Comparison of ENCODE assay signal across 10 mouse cellular contexts in genomic region chr13:120096241-120096937, GRCm38 (mm10). TPM values are rescaled to one million over a fixed set of nuclear protein-coding genes. Genes with fewer than 3 reads are reported as not detected.
DNase-seq lines count a peak whose midpoint lies in the region; ATAC-seq and TF ChIP-seq lines count a peak whose summit lies in the region.
"Not testable (repeated sequence)": the region's sequence is repeated elsewhere in the genome, so short reads cannot be mapped to it uniquely, and the experiment has no call there.
"Had no signal": no experiment of that assay in that cellular context is flagged by ENCODE, and none has a peak within 500 bp of the region (broad histone marks: within the 10 kb centered on the region; RNA-seq: fewer than 3 reads in every experiment).

No protein-coding gene starts in this region.

- ATAC-seq in forebrain, embryonic 11.5 days (replicated peaks; ENCODE audit: low FRiP score) = peak; percentile 81
- ATAC-seq in heart, postnatal 0 days (ENCODE audit: insufficient read depth, low read depth) = peak; percentile 73
- ATAC-seq in intestine, embryonic 16.5 days = peak; percentile 90
- ATAC-seq in megakaryocyte-erythroid progenitor cell, adult 5-6 weeks (replicated peaks; ENCODE audit: low FRiP score, low TSS enrichment, poor library complexity, severe bottlenecking) = peak; percentile 70
- ATAC-seq in neural tube, embryonic 15.5 days (ENCODE audit: low FRiP score) = not testable (repeated sequence)

- H3K4me3 ChIP-seq in brown adipose tissue, adult 24 weeks (ENCODE audit: insufficient read depth, low read depth, low read length) = peak overlapping the region; percentile 25
- not testable (repeated sequence) for H3K4me3 ChIP-seq in forebrain, embryonic 11.5 days (ENCODE audit: low read depth, low read length); neural tube, embryonic 15.5 days (replicated peaks)
- peak overlapping the region; percentile 36 for H3K4me3 ChIP-seq in heart, postnatal 0 days (ENCODE audit: low read depth, low read length)
- peak overlapping the region; percentile 24 for H3K4me3 ChIP-seq in intestine, embryonic 16.5 days (ENCODE audit: low read length)
- H3K4me3 ChIP-seq in liver, adult 2 months (ENCODE audit: insufficient read depth, low read depth, low read length) = peak overlapping the region; percentile 38; the same call in 1 of the 2 replicates

- H3K27ac ChIP-seq in brown adipose tissue, adult 24 weeks (replicated peaks; ENCODE audit: low read depth, low read length); forebrain, embryonic 11.5 days (ENCODE audit: low read depth, low read length); heart, postnatal 0 days (ENCODE audit: low read depth); intestine, embryonic 16.5 days (ENCODE audit: low read length); liver, adult 2 months (replicated peaks; ENCODE audit: insufficient read depth, low read depth, low read length); neural tube, embryonic 15.5 days (replicated peaks): not testable (repeated sequence)

- H3K36me3 ChIP-seq in forebrain, embryonic 11.5 days (ENCODE audit: control insufficient read depth, insufficient read depth, low read length); heart, postnatal 0 days (replicated peaks; ENCODE audit: control insufficient read depth, insufficient read depth, low read length); intestine, embryonic 16.5 days (ENCODE audit: control insufficient read depth, insufficient read depth, low read length); liver, adult 2 months (ENCODE audit: control insufficient read depth, insufficient read depth, low read length); neural tube, embryonic 15.5 days: not testable (repeated sequence)

- H3K4me1 ChIP-seq in brown adipose tissue, adult 24 weeks (ENCODE audit: control insufficient read depth, insufficient read depth, insufficient read length, low read length); forebrain, embryonic 11.5 days (replicated peaks; ENCODE audit: control insufficient read depth, insufficient read depth, low read length); heart, postnatal 0 days (ENCODE audit: control insufficient read depth, insufficient read depth); intestine, embryonic 16.5 days (ENCODE audit: control insufficient read depth, insufficient read depth, low read length); liver, adult 2 months (ENCODE audit: control insufficient read depth, insufficient read depth, low read length); neural tube, embryonic 15.5 days: not testable (repeated sequence)

- not testable (repeated sequence) for H3K9ac ChIP-seq in forebrain, embryonic 11.5 days (ENCODE audit: low read length); heart, postnatal 0 days (replicated peaks; ENCODE audit: low read depth, low read length); intestine, embryonic 16.5 days (ENCODE audit: low read depth, low read length); liver, adult 2 months (ENCODE audit: low read depth, low read length); neural tube, embryonic 15.5 days (replicated peaks)

- not testable (repeated sequence) for TF ChIP-seq CTCF in heart, postnatal 0 days (IDR thresholded peaks at IDR 0.05; ENCODE audit: low read depth); liver, adult 2 months (IDR thresholded peaks at IDR 0.05; ENCODE audit: low read depth, low read length)

- WGBS in forebrain, embryonic 11.5 days = under 1% methylated on average over 25 of the region's 38 CpGs
- under 1% methylated on average over 17 of the region's 38 CpGs for WGBS in heart, postnatal 0 days
- WGBS in intestine, embryonic 16.5 days = under 1% methylated on average over 23 of the region's 38 CpGs
- under 1% methylated on average over 24 of the region's 38 CpGs for WGBS in liver, adult 2 months
- WGBS in neural tube, embryonic 15.5 days = under 1% methylated on average over 26 of the region's 38 CpGs

- H3K27me3 ChIP-seq in forebrain, embryonic 11.5 days (ENCODE audit: control insufficient read depth, insufficient read depth, low read length); heart, postnatal 0 days (ENCODE audit: control insufficient read depth, insufficient read depth, low read length); intestine, embryonic 16.5 days (replicated peaks; ENCODE audit: control insufficient read depth, insufficient read depth, low read length); liver, adult 2 months (ENCODE audit: control insufficient read depth, insufficient read depth, low read length); neural tube, embryonic 15.5 days (replicated peaks): not testable (repeated sequence)

- not testable (repeated sequence) for H3K79me2 ChIP-seq in liver, adult 2 months (ENCODE audit: control insufficient read depth, insufficient read depth, low read length)

- H3K9me3 ChIP-seq in forebrain, embryonic 11.5 days (ENCODE audit: control insufficient read depth, low read length); heart, postnatal 0 days (replicated peaks; ENCODE audit: control insufficient read depth, low read length); intestine, embryonic 16.5 days (ENCODE audit: control insufficient read depth, low read length); neural tube, embryonic 15.5 days (replicated peaks): not testable (repeated sequence)

- TF ChIP-seq POLR2A in liver, adult 2 months (IDR thresholded peaks at IDR 0.05; ENCODE audit: extremely low read depth, insufficient read depth, low read length) = not testable (repeated sequence)

- peak; percentile 40 for DNase-seq in forebrain, embryonic 11.5 days (ENCODE audit: low spot score)
- DNase-seq in heart, postnatal 0 days (ENCODE audit: low spot score) = not testable (repeated sequence)
- peak; percentile 7 for DNase-seq in liver, adult 2 months (ENCODE audit: extremely low read depth, low read depth, low spot score)

- not testable (repeated sequence) for TF ChIP-seq EP300 in heart, postnatal 0 days (IDR thresholded peaks at IDR 0.05; ENCODE audit: low read depth)

- peak overlapping the region; percentile 24; the same call in 1 of the 2 replicates for H3K4me2 ChIP-seq in forebrain, embryonic 11.5 days (ENCODE audit: low read depth, low read length, severe bottlenecking)
- H3K4me2 ChIP-seq in heart, postnatal 0 days (ENCODE audit: low read depth, low read length) = peak overlapping the region; percentile 41; the same call in 1 of the 2 replicates
- H3K4me2 ChIP-seq in intestine, embryonic 16.5 days (ENCODE audit: low read depth, low read length) = peak overlapping the region; percentile 35
- H3K4me2 ChIP-seq in neural tube, embryonic 15.5 days = peak overlapping the region; percentile 34

RNA-seq across cellular contexts. Expression of gene Gm20767, which starts 43.7 kb away (rescaled TPM):
- polyA plus RNA-seq in brown adipose tissue, adult 24 weeks (2012; ENCODE audit: insufficient read depth, insufficient read length, missing spikeins) = not detected in 2 replicates
- not detected in 2 replicates for polyA plus RNA-seq in forebrain, embryonic 11.5 days (2014; fragmentation: Nextera tagmentation; extraction: Ambion mirVana)
- not detected in 2 replicates for total RNA-seq in heart, postnatal 0 days (2014; rRNA removed; ENCODE audit: low replicate concordance)
- polyA plus RNA-seq in heart, postnatal 0 days (2015; fragmentation: Nextera tagmentation; extraction: Ambion mirVana) = not detected in 2 replicates
- not detected in 2 replicates for polyA plus RNA-seq in intestine, embryonic 16.5 days (2015; fragmentation: Nextera tagmentation; extraction: Ambion mirVana)
- not detected in 2 replicates for total RNA-seq in liver, adult 2 months (2014; rRNA removed)
- not detected in 2 replicates for polyA plus RNA-seq in liver, adult 2 months (2012; rRNA removed)
- total RNA-seq in megakaryocyte-erythroid progenitor cell, adult 5-6 weeks (2014; fragmentation: Nextera tagmentation) = not detected in 2 replicates
- total RNA-seq in megakaryocyte-erythroid progenitor cell, adult 5-6 weeks (2017) = not detected in 2 replicates
- polyA plus RNA-seq in neural tube, embryonic 15.5 days (2015; fragmentation: Nextera tagmentation; extraction: Ambion mirVana) = not detected in 2 replicates
- total RNA-seq: adrenal gland, postnatal 36 days; heart, postnatal 14 days had no signal
- polyA plus RNA-seq: liver, embryonic 14.5 days had no signal

RNA-seq across cellular contexts. Expression of gene Gm21188, which starts 44.4 kb away (rescaled TPM):
- polyA plus RNA-seq in brown adipose tissue, adult 24 weeks (2012; ENCODE audit: insufficient read depth, insufficient read length, missing spikeins) = 3.4 and 3.5 TPM in 2 replicates
- polyA plus RNA-seq in forebrain, embryonic 11.5 days (2014; fragmentation: Nextera tagmentation; extraction: Ambion mirVana) = not detected in 2 replicates
- 0.46 TPM in 1 of 2 replicates, not detected in the other for total RNA-seq in heart, postnatal 0 days (2014; rRNA removed; ENCODE audit: low replicate concordance)
- polyA plus RNA-seq in heart, postnatal 0 days (2015; fragmentation: Nextera tagmentation; extraction: Ambion mirVana) = 0.08 and 0.15 TPM in 2 replicates
- not detected in 2 replicates for polyA plus RNA-seq in intestine, embryonic 16.5 days (2015; fragmentation: Nextera tagmentation; extraction: Ambion mirVana)
- 0.09 and 0.13 TPM in 2 replicates for total RNA-seq in liver, adult 2 months (2014; rRNA removed)
- not detected in 2 replicates for polyA plus RNA-seq in liver, adult 2 months (2012; rRNA removed)
- total RNA-seq in megakaryocyte-erythroid progenitor cell, adult 5-6 weeks (2014; fragmentation: Nextera tagmentation) = 3.7 TPM in 1 of 2 replicates, not detected in the other
- 0.99 TPM in 1 of 2 replicates, not detected in the other for total RNA-seq in megakaryocyte-erythroid progenitor cell, adult 5-6 weeks (2017)
- not detected in 2 replicates for polyA plus RNA-seq in neural tube, embryonic 15.5 days (2015; fragmentation: Nextera tagmentation; extraction: Ambion mirVana)
